Mouse (Mus musculus): ENCODE results near the gene Cyp46a1.

- TF ChIP-seq CTCF (IDR thresholded peaks at IDR 0.05) (no peak), EP300 (IDR thresholded peaks at IDR 0.05) (no peak)
These were observed 61.1 kb downstream of the Cyp46a1 start for GRCm38 (mm10) chr12:108395285-108395660.
